Mouse (Mus musculus): ENCODE measurements around the gene Gm11985.
"Not testable (repeated sequence)": the region's sequence is repeated elsewhere in the genome, so short reads cannot be mapped to it uniquely, and the experiment has no call there.

The Gm11985 gene

GRCm38 (mm10) chr11:7188469-7188868 is at the start of gene Gm11985:
Gene Gm11985 (minus strand): TSS chr11:7188569.
- DNase-seq: no peak

GRCm38 (mm10) chr11:7237712-7238111 is 49.3 kb upstream of the Gm11985 start:
- no peak for DNase-seq

GRCm38 (mm10) chr11:7236751-7237150 is 48.4 kb upstream of the Gm11985 start:
- no peak for DNase-seq

- no peak for DNase-seq
These were observed 46.7 kb upstream of the Gm11985 start for GRCm38 (mm10) chr11:7234981-7235609.

GRCm38 (mm10) chr11:7234436-7234835 is 46.1 kb upstream of the Gm11985 start:
- no peak for DNase-seq

GRCm38 (mm10) chr11:7233333-7233732 is 45.0 kb upstream of the Gm11985 start:
- no peak for DNase-seq

GRCm38 (mm10) chr11:7231958-7232357 is 43.6 kb upstream of the Gm11985 start:
- no peak for DNase-seq

- DNase-seq: no peak
These were observed 41.6 kb upstream of the Gm11985 start for GRCm38 (mm10) chr11:7230000-7230399.

GRCm38 (mm10) chr11:7228107-7228506 is 39.7 kb upstream of the Gm11985 start:
- no peak for DNase-seq

GRCm38 (mm10) chr11:7226810-7227550 is 38.6 kb upstream of the Gm11985 start:
- no peak for DNase-seq

- no peak for DNase-seq
These were observed 37.8 kb upstream of the Gm11985 start for GRCm38 (mm10) chr11:7226200-7226599.

- not testable (repeated sequence) for DNase-seq
These were observed 33.5 kb upstream of the Gm11985 start for GRCm38 (mm10) chr11:7221826-7222225.

GRCm38 (mm10) chr11:7215703-7216102 is 27.3 kb upstream of the Gm11985 start:
- peak; percentile 55 for DNase-seq

- no peak for DNase-seq
These were observed 26.4 kb upstream of the Gm11985 start for GRCm38 (mm10) chr11:7214761-7215160.

- DNase-seq: no peak
These were observed 25.9 kb upstream of the Gm11985 start for GRCm38 (mm10) chr11:7214342-7214660.

- peak; percentile 35 for DNase-seq
These were observed 25.4 kb upstream of the Gm11985 start, which contains the start of gene Igfbp3 for GRCm38 (mm10) chr11:7213501-7214341. Gene Igfbp3 (minus strand): TSS chr11:7213923.

- DNase-seq: no peak
These were observed 24.8 kb upstream of the Gm11985 start for GRCm38 (mm10) chr11:7213161-7213500.

GRCm38 (mm10) chr11:7212126-7212798 is 23.9 kb upstream of the Gm11985 start:
- DNase-seq: no peak

GRCm38 (mm10) chr11:7211211-7211610 is 22.8 kb upstream of the Gm11985 start:
- DNase-seq: no peak

GRCm38 (mm10) chr11:7210343-7210742 is 22.0 kb upstream of the Gm11985 start:
- DNase-seq: peak; percentile 67

- no peak for DNase-seq
These were observed 15.5 kb upstream of the Gm11985 start for GRCm38 (mm10) chr11:7203846-7204245.

- no peak for DNase-seq
These were observed 13.8 kb upstream of the Gm11985 start for GRCm38 (mm10) chr11:7202206-7202605.

- no peak for DNase-seq
These were observed 12.0 kb upstream of the Gm11985 start for GRCm38 (mm10) chr11:7200393-7200783.
